Mouse (Mus musculus): ENCODE results near the gene Kitl. TPM values are rescaled to one million over a fixed set of nuclear protein-coding genes. Genes with fewer than 3 reads are reported as not detected.

Kitl gene
- 8.2 and 9.4 TPM in 2 replicates for polyA plus RNA-seq (2016; fragmentation: Nextera tagmentation; extraction: Ambion mirVana)

DNA sequence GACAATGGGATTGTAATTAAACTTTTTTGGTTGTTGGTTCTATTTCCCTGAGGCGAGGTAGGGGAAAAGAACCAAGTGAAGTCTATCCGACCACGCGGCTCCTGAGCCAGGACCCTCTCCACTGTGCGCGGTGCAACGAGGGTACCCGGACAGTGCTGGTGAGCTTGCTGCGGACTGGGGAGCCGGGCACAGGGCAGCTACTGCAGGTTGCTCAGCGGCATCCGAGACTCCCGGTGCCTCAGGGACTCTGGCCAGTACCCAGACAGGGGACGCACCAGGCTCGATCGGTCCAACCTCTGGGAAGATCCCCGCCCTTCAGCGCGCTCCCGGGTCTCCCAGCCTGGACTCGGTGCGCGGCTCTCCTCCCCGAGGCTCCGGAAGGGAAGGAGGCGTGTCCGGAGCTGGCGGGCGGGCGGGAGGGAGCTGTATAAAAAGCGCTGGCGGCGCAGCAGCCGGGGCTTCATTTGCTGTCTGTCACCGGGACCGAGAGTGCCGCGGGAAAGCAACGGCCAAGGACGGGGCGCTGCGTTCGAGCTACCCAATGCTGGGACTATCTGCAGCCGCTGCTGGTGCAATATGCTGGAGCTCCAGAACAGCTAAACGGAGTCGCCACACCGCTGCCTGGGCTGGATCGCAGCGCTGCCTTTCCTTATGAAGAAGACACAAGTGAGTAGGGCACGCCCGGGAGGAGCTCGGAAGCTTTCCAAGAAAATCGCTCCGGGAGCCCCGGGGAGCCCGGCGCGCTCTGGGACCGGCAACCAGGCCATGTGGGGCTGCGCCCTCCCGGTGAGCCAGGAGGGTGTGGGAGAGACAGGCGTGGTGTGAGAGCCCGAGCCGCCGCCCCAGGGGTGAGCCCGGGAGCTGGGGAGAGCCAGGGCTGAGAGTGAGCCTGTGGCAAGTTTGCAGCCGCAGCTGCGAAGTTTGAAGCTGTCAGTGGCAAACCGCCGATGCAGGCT lies at the start of gene Kitl:
TSS of gene Kitl (plus strand) at position 261 of the 956 bp plus-strand sequence.
- Histone ChIP-seq H3K27me3 (peaks cover 44% of the 10 kb centered on the region), H3K4me1 (replicated peaks) (peaks cover 9% of the 10 kb centered on the region; the same call in 1 of the 2 replicates), H3K4me2 (peak within 1 kb of the TSS; percentile 99), H3K9me3 (no peaks in the 10 kb centered on the region), H3K4me3 (replicated peaks) (peak within 1 kb of the TSS; percentile 64), H3K36me3 (no peaks in the 10 kb centered on the region), H3K9ac (replicated peaks) (peak within 1 kb of the TSS; percentile 61), H3K27ac (peak within 1 kb of the TSS; percentile 12; the same call in 1 of the 2 replicates)
- ATAC-seq (ENCODE audit: insufficient number of reproducible peaks, insufficient read depth, low FRiP score, low TSS enrichment, low read depth): peak; percentile 78
- WGBS: under 1% methylated on average over 70 of the region's 70 CpGs

DNA sequence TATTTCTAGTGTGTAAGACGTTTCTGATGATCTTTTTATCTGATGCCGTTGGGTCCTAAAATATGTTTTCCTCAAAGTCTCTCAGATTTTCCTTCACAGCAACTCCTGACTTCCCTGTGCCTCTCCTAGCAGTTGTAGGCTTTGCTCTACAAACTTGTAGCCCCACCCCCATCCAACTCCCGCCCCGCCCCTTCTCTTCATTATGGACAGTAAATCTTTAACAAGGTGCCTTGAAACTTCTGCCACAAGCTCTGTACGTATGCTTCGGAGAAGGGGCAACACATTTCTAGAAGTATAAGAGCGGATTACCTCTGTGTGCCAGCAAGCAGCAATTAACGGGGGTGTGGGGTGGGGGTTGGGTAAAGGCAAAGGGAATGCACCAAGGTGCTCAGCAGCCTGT lies 42.6 kb upstream of the Kitl start:
- H3K4me3 ChIP-seq (replicated peaks): no peak overlapping the region
- no peaks in the 10 kb centered on the region for H3K4me1 ChIP-seq (replicated peaks)
- H3K36me3 ChIP-seq: no peaks in the 10 kb centered on the region
- H3K9me3 ChIP-seq: no peaks in the 10 kb centered on the region
- no peak overlapping the region for H3K27ac ChIP-seq
- no peak for ATAC-seq (ENCODE audit: insufficient number of reproducible peaks, insufficient read depth, low FRiP score, low TSS enrichment, low read depth)
- H3K27me3 ChIP-seq: no peaks in the 10 kb centered on the region
- H3K4me2 ChIP-seq: no peak overlapping the region
- H3K9ac ChIP-seq (replicated peaks): no peak overlapping the region
- 49% methylated on average over 8 of the region's 8 CpGs for WGBS

DNA sequence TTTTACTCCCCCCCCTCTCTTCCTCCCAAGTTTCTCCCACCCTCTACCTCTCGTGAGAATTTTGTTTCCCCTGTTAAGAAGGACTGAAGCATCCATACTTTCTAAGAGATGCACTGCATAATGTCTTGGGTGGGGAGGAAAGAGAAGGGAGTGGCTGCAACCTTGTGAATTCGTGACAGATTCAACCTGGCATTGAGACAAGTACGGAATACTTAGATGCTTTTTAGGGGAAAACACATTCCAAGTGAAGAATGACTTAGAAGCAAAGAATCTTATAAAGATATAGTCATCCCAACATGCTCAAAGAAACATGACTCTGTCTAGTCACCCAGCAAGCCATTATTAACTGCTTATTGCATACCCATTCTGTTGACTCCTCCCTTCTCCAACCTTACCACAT lies 35.3 kb upstream of the Kitl start:
- H3K9ac ChIP-seq (replicated peaks): no peak overlapping the region
- no peak overlapping the region for H3K27ac ChIP-seq
- H3K4me2 ChIP-seq: no peak overlapping the region
- no peaks in the 10 kb centered on the region for H3K36me3 ChIP-seq
- WGBS: 75% methylated on average over 3 of the region's 3 CpGs
- no peak overlapping the region for H3K4me3 ChIP-seq (replicated peaks)
- H3K4me1 ChIP-seq (replicated peaks): no peaks in the 10 kb centered on the region
- no peaks in the 10 kb centered on the region for H3K9me3 ChIP-seq
- H3K27me3 ChIP-seq: no peaks in the 10 kb centered on the region
- no peak for ATAC-seq (ENCODE audit: insufficient number of reproducible peaks, insufficient read depth, low FRiP score, low TSS enrichment, low read depth)

DNA sequence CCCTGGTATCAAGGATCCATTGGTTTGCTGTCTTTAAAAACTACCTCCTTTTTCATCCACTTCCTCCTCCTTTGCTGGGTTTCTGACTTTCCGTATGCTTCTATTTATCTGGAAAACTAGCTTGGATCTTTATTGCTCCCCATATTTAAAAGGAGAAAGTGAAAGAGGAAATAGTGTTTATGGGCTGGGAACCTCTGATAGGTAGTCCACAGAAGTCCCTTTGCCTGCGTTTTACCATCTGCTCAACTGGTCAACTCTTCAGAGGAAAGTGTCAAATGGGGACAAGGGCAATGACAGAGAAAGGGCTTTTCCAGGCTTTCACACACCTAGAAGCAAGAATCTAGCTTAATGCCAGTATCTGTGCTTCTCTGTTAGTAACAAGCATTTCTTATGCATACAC lies 34.5 kb upstream of the Kitl start:
- no peaks in the 10 kb centered on the region for H3K9me3 ChIP-seq
- no peak overlapping the region for H3K4me2 ChIP-seq
- WGBS: 40% methylated on average over 2 of the region's 2 CpGs
- H3K27ac ChIP-seq: no peak overlapping the region
- H3K4me1 ChIP-seq (replicated peaks): no peaks in the 10 kb centered on the region
- H3K27me3 ChIP-seq: no peaks in the 10 kb centered on the region
- H3K36me3 ChIP-seq: no peaks in the 10 kb centered on the region
- ATAC-seq (ENCODE audit: insufficient number of reproducible peaks, insufficient read depth, low FRiP score, low TSS enrichment, low read depth): no peak
- H3K9ac ChIP-seq (replicated peaks): no peak overlapping the region
- no peak overlapping the region for H3K4me3 ChIP-seq (replicated peaks)

DNA sequence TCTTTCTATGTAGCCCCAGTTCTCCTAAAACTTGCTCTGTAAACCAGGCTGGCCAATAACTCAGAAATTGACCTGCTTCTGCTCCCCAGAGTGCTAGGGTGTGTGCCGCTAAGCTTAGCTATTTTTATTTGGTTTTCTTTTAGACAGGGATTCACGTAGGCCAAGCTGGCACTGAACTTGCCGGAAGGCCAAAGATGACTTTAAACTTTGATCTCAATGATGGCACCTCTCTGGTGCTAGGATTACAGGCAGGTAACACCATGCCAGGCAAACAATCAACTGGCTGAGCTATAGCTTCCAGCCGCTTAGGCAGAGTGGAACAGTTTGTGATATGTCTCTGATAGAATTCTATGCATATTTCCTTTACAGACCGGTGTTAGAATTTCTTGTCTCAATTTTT lies 33.5 kb upstream of the Kitl start:
- no peaks in the 10 kb centered on the region for H3K36me3 ChIP-seq
- whole genome bisulfite sequencing: 82% methylated on average over 5 of the region's 5 CpGs

DNA sequence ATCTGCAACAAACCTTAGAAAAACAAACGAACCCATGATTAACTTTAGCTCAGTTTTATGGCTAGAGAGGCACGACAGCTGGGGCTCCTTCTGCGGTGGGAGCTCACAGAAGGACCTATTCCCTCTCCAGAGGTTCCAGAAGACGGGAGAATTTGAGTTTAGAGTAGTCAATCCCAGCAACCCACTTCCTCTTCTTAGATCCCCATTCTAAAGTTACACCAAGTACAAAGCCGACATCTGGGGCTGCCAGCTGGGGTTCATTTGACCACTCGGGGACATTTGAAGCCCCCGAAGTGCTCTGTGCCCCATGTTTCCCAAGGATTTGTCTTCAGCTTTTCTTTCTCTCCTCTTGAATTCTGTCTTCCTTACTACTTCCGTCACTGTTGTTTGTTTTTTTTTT lies 28.7 kb upstream of the Kitl start:
- Histone ChIP-seq H3K27ac (no peak overlapping the region), H3K9ac (replicated peaks) (no peak overlapping the region), H3K27me3 (no peaks in the 10 kb centered on the region), H3K4me3 (replicated peaks) (no peak overlapping the region), H3K36me3 (no peaks in the 10 kb centered on the region), H3K9me3 (no peaks in the 10 kb centered on the region), H3K4me2 (peak overlapping the region; percentile 9), H3K4me1 (replicated peaks) (no peaks in the 10 kb centered on the region)
- WGBS: 32% methylated on average over 8 of the region's 8 CpGs
- ATAC-seq (ENCODE audit: insufficient number of reproducible peaks, insufficient read depth, low FRiP score, low TSS enrichment, low read depth): no peak

More for the DNA sequence above, 33.5 kb upstream of the Kitl start:
- ATAC-seq (ENCODE audit: insufficient number of reproducible peaks, insufficient read depth, low FRiP score, low TSS enrichment, low read depth): no peak
- Histone ChIP-seq H3K4me1 (replicated peaks) (no peaks in the 10 kb centered on the region), H3K27me3 (no peaks in the 10 kb centered on the region), H3K9me3 (no peaks in the 10 kb centered on the region), H3K9ac (replicated peaks) (no peak overlapping the region), H3K4me3 (replicated peaks) (no peak overlapping the region), H3K27ac (no peak overlapping the region), H3K4me2 (no peak overlapping the region)

DNA sequence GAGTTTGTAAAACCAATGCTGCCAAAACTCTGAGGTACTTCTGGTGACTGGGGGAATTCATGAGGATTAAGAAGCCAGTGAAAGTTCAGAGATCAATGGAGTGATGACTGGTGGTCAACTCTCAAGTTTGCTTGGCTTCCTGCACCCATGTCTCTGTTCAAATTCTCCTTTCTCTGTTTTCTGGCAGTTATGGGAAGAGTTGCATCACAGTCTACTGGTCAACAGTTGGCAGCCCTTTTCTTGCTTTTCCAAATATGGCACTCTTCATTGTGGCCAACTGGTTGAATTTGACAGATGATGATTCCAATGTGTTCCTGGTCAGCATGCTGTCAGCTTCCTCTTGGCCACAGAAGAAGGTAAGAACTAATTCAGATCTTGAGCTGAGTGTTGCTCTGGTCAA lies 25.7 kb upstream of the Kitl start:
- Histone ChIP-seq H3K27ac (no peak overlapping the region), H3K9ac (replicated peaks) (no peak overlapping the region), H3K4me1 (replicated peaks) (no peaks in the 10 kb centered on the region), H3K27me3 (no peaks in the 10 kb centered on the region), H3K36me3 (no peaks in the 10 kb centered on the region), H3K4me3 (replicated peaks) (no peak overlapping the region), H3K9me3 (no peaks in the 10 kb centered on the region), H3K4me2 (no peak overlapping the region)
- no peak for ATAC-seq (ENCODE audit: insufficient number of reproducible peaks, insufficient read depth, low FRiP score, low TSS enrichment, low read depth)

DNA sequence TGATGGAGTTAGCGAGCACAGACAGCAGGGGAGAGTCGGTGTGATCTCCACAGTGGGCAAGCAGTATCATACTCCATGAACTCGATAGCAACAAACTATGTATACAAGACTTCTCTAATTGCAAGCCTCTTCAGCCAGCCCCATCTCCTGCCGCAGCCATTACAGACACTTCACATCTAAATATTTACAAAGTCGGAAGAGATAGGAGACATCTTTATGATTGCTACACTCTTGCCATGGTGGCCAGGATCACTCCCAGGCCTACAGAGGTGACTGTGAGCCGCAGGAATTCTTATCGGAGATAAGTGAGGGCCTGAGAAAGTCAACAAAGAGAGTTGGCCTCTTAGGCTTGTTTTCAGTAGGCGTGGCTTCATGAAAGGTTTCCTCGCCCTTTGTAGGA lies 23.3 kb upstream of the Kitl start:
- no peak for ATAC-seq (ENCODE audit: insufficient number of reproducible peaks, insufficient read depth, low FRiP score, low TSS enrichment, low read depth)
- Histone ChIP-seq H3K4me1 (replicated peaks) (no peaks in the 10 kb centered on the region), H3K27me3 (no peaks in the 10 kb centered on the region), H3K4me3 (replicated peaks) (no peak overlapping the region), H3K4me2 (no peak overlapping the region), H3K36me3 (no peaks in the 10 kb centered on the region), H3K27ac (no peak overlapping the region), H3K9ac (replicated peaks) (no peak overlapping the region), H3K9me3 (no peaks in the 10 kb centered on the region)
- 49% methylated on average over 9 of the region's 9 CpGs for WGBS

DNA sequence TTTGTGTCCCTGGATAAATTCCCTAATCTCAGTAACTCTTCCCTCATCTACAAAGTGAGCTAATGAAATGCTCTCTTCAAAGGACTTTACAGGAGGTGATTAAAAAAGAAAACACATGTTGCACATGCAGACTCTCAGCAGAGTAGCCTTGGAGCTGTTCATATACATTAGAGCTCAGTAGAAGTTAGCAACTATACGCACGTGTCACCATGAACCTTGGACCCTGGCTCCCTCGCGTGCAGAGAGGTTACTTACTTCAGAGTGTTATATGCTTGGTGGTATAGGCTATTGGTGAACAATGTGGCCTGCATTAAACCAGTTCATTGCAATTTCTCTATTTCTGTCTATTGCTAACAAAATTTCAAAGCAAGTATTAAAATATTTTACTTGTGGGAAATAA lies 14.0 kb upstream of the Kitl start:
- Histone ChIP-seq H3K4me1 (replicated peaks) (no peaks in the 10 kb centered on the region), H3K9ac (replicated peaks) (no peak overlapping the region), H3K27me3 (no peaks in the 10 kb centered on the region), H3K4me2 (no peak overlapping the region), H3K36me3 (no peaks in the 10 kb centered on the region), H3K27ac (no peak overlapping the region), H3K4me3 (replicated peaks) (no peak overlapping the region), H3K9me3 (no peaks in the 10 kb centered on the region)
- WGBS: 46% methylated on average over 4 of the region's 4 CpGs
- no peak for ATAC-seq (ENCODE audit: insufficient number of reproducible peaks, insufficient read depth, low FRiP score, low TSS enrichment, low read depth)

DNA sequence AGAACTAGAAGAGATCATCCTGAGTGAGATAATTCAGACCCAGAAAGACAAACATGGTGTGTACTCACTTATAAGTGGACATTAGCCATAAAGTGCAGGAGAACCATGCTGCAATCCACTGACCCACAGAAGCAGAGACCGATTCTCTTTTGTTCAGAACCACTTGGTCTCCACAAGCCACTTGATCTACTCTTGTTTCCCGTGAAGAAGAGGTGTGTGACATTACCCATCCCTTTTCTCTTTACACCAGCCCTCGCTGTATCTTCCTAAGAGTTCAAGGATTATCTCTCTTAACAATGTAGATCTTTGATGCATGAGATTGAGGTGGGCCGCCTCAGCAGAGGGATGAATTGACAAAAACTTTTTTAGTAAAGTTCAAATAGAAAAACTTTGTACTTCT lies 11.6 kb upstream of the Kitl start:
- no peaks in the 10 kb centered on the region for H3K9me3 ChIP-seq
- H3K9ac ChIP-seq (replicated peaks): no peak overlapping the region
- ATAC-seq (ENCODE audit: insufficient number of reproducible peaks, insufficient read depth, low FRiP score, low TSS enrichment, low read depth): no peak
- H3K4me1 ChIP-seq (replicated peaks): no peaks in the 10 kb centered on the region
- H3K36me3 ChIP-seq: no peaks in the 10 kb centered on the region
- 94% methylated on average over 4 of the region's 4 CpGs for WGBS
- H3K27me3 ChIP-seq: no peaks in the 10 kb centered on the region
- H3K27ac ChIP-seq: no peak overlapping the region
- H3K4me2 ChIP-seq: no peak overlapping the region
- no peak overlapping the region for H3K4me3 ChIP-seq (replicated peaks)

DNA sequence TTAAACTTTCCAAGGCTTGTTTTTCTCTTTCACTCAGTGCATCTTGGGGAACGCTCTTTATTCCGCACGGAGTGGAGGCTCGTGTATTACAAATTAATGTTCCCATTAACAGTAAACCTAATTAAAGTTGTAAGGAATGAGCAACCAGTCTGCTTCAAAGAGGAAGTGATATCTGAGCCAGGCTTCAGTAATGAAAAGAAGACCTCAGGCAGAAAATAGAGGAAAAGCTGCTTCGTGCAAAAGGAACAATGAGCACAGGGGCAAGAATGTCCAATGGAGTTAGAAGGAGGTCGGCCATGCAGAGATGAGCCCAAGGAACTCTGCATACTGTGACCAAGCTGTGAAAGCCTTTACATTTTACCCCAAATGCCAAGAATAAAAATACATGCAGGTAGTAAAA lies 5.7 kb upstream of the Kitl start:
- no peak overlapping the region for H3K9ac ChIP-seq (replicated peaks)
- 59% methylated on average over 6 of the region's 6 CpGs for WGBS
- no peaks in the 10 kb centered on the region; the same call in 1 of the 2 replicates for H3K4me1 ChIP-seq (replicated peaks)
- no peak for ATAC-seq (ENCODE audit: insufficient number of reproducible peaks, insufficient read depth, low FRiP score, low TSS enrichment, low read depth)
- H3K27ac ChIP-seq: no peak overlapping the region
- peak overlapping the region; percentile 30 for H3K4me2 ChIP-seq
- no peaks in the 10 kb centered on the region for H3K9me3 ChIP-seq
- H3K36me3 ChIP-seq: no peaks in the 10 kb centered on the region
- H3K4me3 ChIP-seq (replicated peaks): no peak overlapping the region
- peaks cover 1% of the 10 kb centered on the region for H3K27me3 ChIP-seq

DNA sequence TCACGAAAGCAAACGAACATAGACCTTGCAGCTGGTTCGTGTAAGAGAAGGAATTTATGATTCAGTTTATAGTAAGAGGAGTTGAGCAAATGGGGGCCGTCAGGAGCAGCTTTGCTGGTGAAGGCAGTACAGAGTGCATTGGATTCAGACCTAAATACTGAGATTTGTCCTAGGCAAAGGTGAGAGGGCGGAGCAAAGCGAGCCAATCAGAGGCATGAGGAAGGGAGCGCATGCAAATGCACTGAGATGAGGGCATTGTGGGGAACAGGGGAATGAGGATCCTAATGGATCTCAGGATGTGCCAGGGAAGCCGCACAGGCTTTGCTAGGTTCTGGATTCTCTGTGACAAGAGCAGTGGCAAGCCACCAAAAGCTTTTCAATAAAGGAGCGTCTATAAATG lies 5.1 kb upstream of the Kitl start:
- Histone ChIP-seq H3K9me3 (no peaks in the 10 kb centered on the region), H3K36me3 (no peaks in the 10 kb centered on the region), H3K9ac (replicated peaks) (no peak overlapping the region), H3K4me2 (peak overlapping the region; percentile 30), H3K4me1 (replicated peaks) (no peaks in the 10 kb centered on the region; the same call in 1 of the 2 replicates), H3K27me3 (peaks cover 2% of the 10 kb centered on the region), H3K4me3 (replicated peaks) (no peak overlapping the region), H3K27ac (no peak overlapping the region)
- ATAC-seq (ENCODE audit: insufficient number of reproducible peaks, insufficient read depth, low FRiP score, low TSS enrichment, low read depth): peak; percentile 26; the same call in 1 of the 2 replicates
- WGBS: 57% methylated on average over 9 of the region's 9 CpGs

Data from limb, embryonic 12.5 days (tissue).